Mouse (Mus musculus): ENCODE results near the gene C2cd3. TPM values are rescaled to one million over a fixed set of nuclear protein-coding genes. Genes with fewer than 3 reads are reported as not detected.
"Not testable (repeated sequence)": the region's sequence is repeated elsewhere in the genome, so short reads cannot be mapped to it uniquely, and the experiment has no call there.

Gene C2cd3
- polyA plus RNA-seq, 1 experiment from 2014 or later = 38.9 TPM

DNA sequence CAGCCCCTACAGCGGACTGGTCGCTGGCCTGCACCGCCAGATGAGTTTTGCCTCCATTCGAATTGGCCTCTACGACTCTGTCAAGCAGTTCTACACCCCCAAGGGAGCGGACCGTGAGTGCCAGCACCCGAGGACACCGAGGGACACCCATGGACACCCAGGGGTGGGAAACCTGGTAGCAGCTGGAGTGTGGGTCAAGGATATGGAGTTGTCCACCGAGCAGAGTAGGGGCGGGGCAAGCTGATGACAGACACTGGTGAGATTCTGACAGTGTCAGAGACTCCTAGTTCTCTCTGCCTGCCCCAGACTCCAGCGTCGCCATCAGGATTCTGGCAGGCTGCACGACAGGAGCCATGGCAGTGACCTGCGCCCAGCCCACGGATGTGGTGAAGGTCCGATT lies 108.1 kb downstream of the C2cd3 start:
- Histone ChIP-seq H3K4me1 (peaks cover 5% of the 10 kb centered on the region; the same call in 1 of the 2 replicates), H3K36me3 (replicated peaks) (no peaks in the 10 kb centered on the region), H3K4me3 (no peak overlapping the region), H3K9me3 (no peaks in the 10 kb centered on the region), H3K27ac (no peak overlapping the region), H3K27me3 (ENCODE audit: poor library complexity, severe bottlenecking) (0 out of 2 replicates have a peak, but pooled peaks cover 3% of the 10 kb centered on the region)
- whole genome bisulfite sequencing = 82% methylated on average over 17 of the region's 17 CpGs
- no peak for DNase-seq (ENCODE audit: extremely low spot score, low spot score)

- 83% methylated on average over 2 of the region's 2 CpGs for WGBS
- not testable (repeated sequence) for H3K9me3 ChIP-seq
These were observed 110.0 kb downstream of the C2cd3 start for GRCm38 (mm10) chr7:100482046-100482445.

GRCm38 (mm10) chr7:100484493-100484892 lies 112.5 kb downstream of the C2cd3 start:
- 87% methylated on average over 5 of the region's 5 CpGs for WGBS
- Histone ChIP-seq H3K4me1 (peaks cover 11% of the 10 kb centered on the region), H3K36me3 (replicated peaks) (no peaks in the 10 kb centered on the region), H3K27me3 (ENCODE audit: poor library complexity, severe bottlenecking) (no peaks in the 10 kb centered on the region), H3K4me3 (no peak overlapping the region), H3K9me3 (no peaks in the 10 kb centered on the region), H3K27ac (0 out of 2 replicates have a peak overlapping the region, but pooled peaks have one; percentile 40)
- DNase-seq (ENCODE audit: extremely low spot score, low spot score) = no peak

More at GRCm38 (mm10) chr7:100482046-100482445, 110.0 kb downstream of the C2cd3 start:
- H3K36me3 ChIP-seq (replicated peaks); H3K27me3 ChIP-seq (ENCODE audit: poor library complexity, severe bottlenecking); DNase-seq (ENCODE audit: extremely low spot score, low spot score); H3K4me3 ChIP-seq; H3K4me1 ChIP-seq; H3K27ac ChIP-seq: not testable (repeated sequence)

- peaks cover 8% of the 10 kb centered on the region for H3K4me1 ChIP-seq
- H3K36me3 ChIP-seq (replicated peaks) = no peaks in the 10 kb centered on the region
- no peak overlapping the region for H3K27ac ChIP-seq
- 83% methylated on average over 2 of the region's 2 CpGs for WGBS
- H3K9me3 ChIP-seq = no peaks in the 10 kb centered on the region
- no peak for DNase-seq (ENCODE audit: extremely low spot score, low spot score)
- peaks cover 7% of the 10 kb centered on the region for H3K27me3 ChIP-seq (ENCODE audit: poor library complexity, severe bottlenecking)
- H3K4me3 ChIP-seq = no peak overlapping the region
These were observed 115.3 kb downstream of the C2cd3 start for GRCm38 (mm10) chr7:100487301-100487700.

GRCm38 (mm10) chr7:100488474-100489048 lies 116.5 kb downstream of the C2cd3 start:
- Histone ChIP-seq H3K4me1 (peaks cover 21% of the 10 kb centered on the region), H3K4me3 (no peak overlapping the region), H3K9me3 (no peaks in the 10 kb centered on the region), H3K27me3 (ENCODE audit: poor library complexity, severe bottlenecking) (peaks cover 20% of the 10 kb centered on the region), H3K36me3 (replicated peaks) (no peaks in the 10 kb centered on the region), H3K27ac (0 out of 2 replicates have a peak overlapping the region, but pooled peaks have one; percentile 27)
- no peak for DNase-seq (ENCODE audit: extremely low spot score, low spot score)
- WGBS = 52% methylated on average over 10 of the region's 10 CpGs

- H3K9me3 ChIP-seq = no peaks in the 10 kb centered on the region
- peak overlapping the region; percentile 87 for H3K27ac ChIP-seq
- peaks cover 55% of the 10 kb centered on the region for H3K4me1 ChIP-seq
- peaks cover 36% of the 10 kb centered on the region for H3K27me3 ChIP-seq (ENCODE audit: poor library complexity, severe bottlenecking)
- H3K36me3 ChIP-seq (replicated peaks) = peaks cover 10% of the 10 kb centered on the region
- WGBS = 1% methylated on average over 35 of the region's 36 CpGs
- H3K4me3 ChIP-seq = peak overlapping the region; percentile 64
- DNase-seq (ENCODE audit: extremely low spot score, low spot score) = no peak
These were observed 120.5 kb downstream of the C2cd3 start for GRCm38 (mm10) chr7:100492391-100493116.

- WGBS = 1% methylated on average over 27 of the region's 27 CpGs
These were observed 121.1 kb downstream of the C2cd3 start, which contains the start of gene Ucp2 for GRCm38 (mm10) chr7:100493117-100493483. Gene Ucp2 (plus strand): TSS chr7:100493337.

DNA sequence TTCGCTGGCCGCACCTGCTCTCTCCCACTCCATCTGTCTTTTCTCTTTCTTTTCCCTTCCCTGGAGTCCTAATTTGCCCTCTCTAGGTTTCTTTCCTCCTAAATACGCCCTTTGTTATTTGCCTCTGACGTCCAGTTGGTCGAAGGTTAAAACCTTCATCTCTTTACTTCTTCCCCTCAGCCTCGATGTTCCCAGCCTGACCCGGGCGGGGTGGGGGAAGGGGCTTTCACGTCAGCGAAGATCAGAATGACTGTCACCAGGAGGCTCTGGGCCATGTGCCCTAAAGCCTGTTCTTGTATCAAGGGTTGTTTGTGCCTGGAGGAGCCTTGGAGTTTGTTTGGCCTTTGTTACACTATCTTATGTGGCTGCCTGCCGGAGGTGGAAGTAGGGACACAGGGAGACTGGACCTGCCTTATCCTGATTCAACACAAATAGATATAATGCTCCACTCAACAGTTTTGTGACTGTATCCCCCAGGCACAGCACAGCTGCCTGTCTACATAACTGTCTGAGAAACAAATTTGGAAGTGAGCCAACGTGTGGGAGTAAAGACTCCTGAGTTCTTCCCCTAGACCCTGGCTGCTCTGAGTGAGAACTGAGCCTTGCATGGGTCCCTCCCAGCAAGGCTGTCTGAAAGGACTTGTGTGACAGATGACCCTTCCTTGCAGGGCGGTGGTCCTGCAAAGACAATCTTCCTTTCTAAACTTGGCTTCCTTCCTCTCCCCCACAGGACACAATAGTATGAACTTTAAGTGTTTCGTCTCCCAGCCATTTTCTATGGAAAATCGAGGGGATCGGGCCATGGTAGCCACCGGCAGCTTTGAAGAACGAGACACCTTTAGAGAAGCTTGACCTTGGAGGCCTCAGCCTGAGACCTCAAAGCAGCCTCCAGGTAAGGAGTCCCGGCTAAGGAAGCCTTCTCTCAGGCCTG lies 121.7 kb downstream of the C2cd3 start:
- H3K4me3 ChIP-seq = peak overlapping the region; percentile 64
- H3K27ac ChIP-seq = peak overlapping the region; percentile 87
- no peak for DNase-seq (ENCODE audit: extremely low spot score, low spot score)
- H3K36me3 ChIP-seq (replicated peaks) = peaks cover 22% of the 10 kb centered on the region
- peaks cover 50% of the 10 kb centered on the region for H3K4me1 ChIP-seq
- H3K27me3 ChIP-seq (ENCODE audit: poor library complexity, severe bottlenecking) = peaks cover 36% of the 10 kb centered on the region
- WGBS = 41% methylated on average over 19 of the region's 19 CpGs
- no peaks in the 10 kb centered on the region for H3K9me3 ChIP-seq

More at GRCm38 (mm10) chr7:100493117-100493483, 121.1 kb downstream of the C2cd3 start, which contains the start of gene Ucp2:
- peak within 1 kb of the TSS; percentile 64 for H3K4me3 ChIP-seq
- H3K27ac ChIP-seq = peak within 1 kb of the TSS; percentile 87
- H3K27me3 ChIP-seq (ENCODE audit: poor library complexity, severe bottlenecking) = peaks cover 36% of the 10 kb centered on the region
- DNase-seq (ENCODE audit: extremely low spot score, low spot score) = peak; percentile 73
- H3K9me3 ChIP-seq = no peaks in the 10 kb centered on the region
- H3K4me1 ChIP-seq = peaks cover 55% of the 10 kb centered on the region
- H3K36me3 ChIP-seq (replicated peaks) = peaks cover 15% of the 10 kb centered on the region

DNA sequence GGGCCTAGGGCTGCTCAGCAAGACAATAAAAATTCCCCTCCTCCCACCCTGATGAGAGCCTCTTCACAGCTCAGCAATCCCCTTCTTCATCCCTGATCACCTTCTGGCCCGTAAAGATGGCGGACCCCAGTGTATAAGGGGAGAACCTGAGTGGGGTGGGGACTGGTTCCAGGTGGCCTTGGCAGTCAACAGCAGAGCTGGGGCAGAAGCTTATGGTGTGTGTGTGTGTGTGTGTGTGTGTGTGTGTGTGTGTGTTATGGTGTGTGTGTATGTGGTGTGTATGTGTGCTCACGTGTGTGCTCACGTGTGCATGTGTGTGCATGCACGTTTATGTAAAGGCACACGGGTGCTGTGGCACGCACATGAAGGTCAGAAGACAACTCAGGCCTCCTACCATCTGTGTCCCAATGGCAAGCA lies 122.4 kb downstream of the C2cd3 start:
- Histone ChIP-seq H3K27ac (peak overlapping the region; percentile 87), H3K27me3 (ENCODE audit: poor library complexity, severe bottlenecking) (peaks cover 36% of the 10 kb centered on the region), H3K4me3 (peak overlapping the region; percentile 64), H3K4me1 (peaks cover 49% of the 10 kb centered on the region), H3K9me3 (no peaks in the 10 kb centered on the region), H3K36me3 (replicated peaks) (peaks cover 28% of the 10 kb centered on the region)
- no peak for DNase-seq (ENCODE audit: extremely low spot score, low spot score)
- WGBS = 90% methylated on average over 7 of the region's 7 CpGs

- WGBS = 39% methylated on average over 8 of the region's 8 CpGs
- Histone ChIP-seq H3K4me3 (peak overlapping the region; percentile 64), H3K9me3 (no peaks in the 10 kb centered on the region), H3K27ac (peak overlapping the region; percentile 87), H3K27me3 (ENCODE audit: poor library complexity, severe bottlenecking) (peaks cover 36% of the 10 kb centered on the region), H3K36me3 (replicated peaks) (peaks cover 32% of the 10 kb centered on the region), H3K4me1 (peaks cover 49% of the 10 kb centered on the region)
- peak; percentile 33 for DNase-seq (ENCODE audit: extremely low spot score, low spot score)
These were observed 123.0 kb downstream of the C2cd3 start for GRCm38 (mm10) chr7:100495042-100495441.

DNA sequence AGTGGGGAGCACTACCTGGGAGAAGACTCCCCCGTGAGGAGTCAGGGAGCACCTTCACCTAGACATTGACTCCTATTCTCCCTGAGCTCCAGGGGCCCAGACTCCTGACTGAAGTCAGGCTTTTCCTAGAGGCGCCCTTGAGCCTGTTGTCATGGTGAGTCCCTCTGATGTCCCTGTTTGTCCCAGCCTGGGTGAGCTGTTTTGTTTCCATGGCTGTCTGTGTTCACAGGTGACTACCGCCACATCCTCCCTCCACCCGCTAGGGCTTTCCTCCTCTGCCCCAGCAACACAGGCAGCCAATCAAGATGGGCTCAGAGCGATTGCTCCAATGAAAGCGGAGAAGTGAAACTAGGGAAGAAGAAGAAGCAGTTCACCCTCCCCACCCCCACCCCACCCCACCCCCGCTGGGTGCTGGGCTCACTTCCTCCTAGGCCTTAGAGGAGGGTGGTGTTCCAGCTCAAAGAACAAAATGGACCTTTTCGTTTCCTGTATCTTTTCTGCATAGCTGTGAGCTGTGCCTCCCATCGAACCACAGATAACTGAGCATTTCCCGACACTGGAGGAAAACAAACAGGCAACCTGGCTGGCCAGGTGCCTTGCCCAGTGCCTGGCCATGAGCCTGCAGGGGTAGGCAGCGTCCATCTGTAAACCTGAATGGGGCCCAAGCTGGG lies 123.7 kb downstream of the C2cd3 start:
- no peaks in the 10 kb centered on the region for H3K9me3 ChIP-seq
- H3K4me3 ChIP-seq = peak overlapping the region; percentile 64
- H3K27me3 ChIP-seq (ENCODE audit: poor library complexity, severe bottlenecking) = peaks cover 36% of the 10 kb centered on the region
- peak overlapping the region; percentile 87 for H3K27ac ChIP-seq
- peak; percentile 59 for DNase-seq (ENCODE audit: extremely low spot score, low spot score)
- WGBS = 30% methylated on average over 11 of the region's 11 CpGs
- peaks cover 49% of the 10 kb centered on the region for H3K4me1 ChIP-seq
- peaks cover 32% of the 10 kb centered on the region for H3K36me3 ChIP-seq (replicated peaks)

- peaks cover 32% of the 10 kb centered on the region for H3K36me3 ChIP-seq (replicated peaks)
- no peaks in the 10 kb centered on the region for H3K9me3 ChIP-seq
- 85% methylated on average over 6 of the region's 6 CpGs for WGBS
- no peak for DNase-seq (ENCODE audit: extremely low spot score, low spot score)
- H3K27me3 ChIP-seq (ENCODE audit: poor library complexity, severe bottlenecking) = peaks cover 36% of the 10 kb centered on the region
- H3K27ac ChIP-seq = peak overlapping the region; percentile 87
- peaks cover 54% of the 10 kb centered on the region for H3K4me1 ChIP-seq
- H3K4me3 ChIP-seq = peak overlapping the region; percentile 64; the same call in 1 of the 2 replicates
These were observed 124.3 kb downstream of the C2cd3 start for GRCm38 (mm10) chr7:100496371-100496770.

Measured in forebrain, embryonic 10.5 days (tissue).